Mouse (Mus musculus) midbrain, embryonic 14.5 days (tissue): ENCODE measurements around the gene Sfxn3. TPM values are rescaled to one million over a fixed set of nuclear protein-coding genes. Genes with fewer than 3 reads are reported as not detected.

Source experiments
- ATAC-seq: fragments of 200-750 bp; cut with Nextera tagmentation; 2 replicates; pipeline ENCODE4 v1.8.0; 2017; ENCODE audit warnings: moderate number of reproducible peaks, moderate library complexity; ENCODE audit not compliant: low FRiP score, low TSS enrichment
- DNase-seq: peaks from one replicate; pipeline ENCODE4 v3.0.0-alpha.2; 2015
- H3K27ac ChIP-seq: fragments of 300-500 bp; sonication (generic); replicated peaks from 2 replicates; pipeline ENCODE4 v1.5.1; 2014; ENCODE audit warnings: mild to moderate bottlenecking, low read depth, low read length, moderate library complexity
- H3K27me3 ChIP-seq: fragments of 300-500 bp; sonication (generic); 2 replicates; pipeline ENCODE4 v1.6.1; 2014; ENCODE audit warnings: low read length, control low read depth, mixed read lengths; ENCODE audit not compliant: control insufficient read depth, insufficient read depth
- H3K36me3 ChIP-seq: fragments of 300-500 bp; sonication (generic); 2 replicates; pipeline ENCODE4 v1.6.1; 2014; ENCODE audit warnings: low read length, control low read depth; ENCODE audit not compliant: control insufficient read depth, insufficient read depth
- H3K4me1 ChIP-seq: fragments of 300-500 bp; sonication (generic); 2 replicates; pipeline ENCODE4 v1.6.1; 2014; ENCODE audit warnings: mild to moderate bottlenecking, antibody characterized with exemption, low read length, control low read depth; ENCODE audit not compliant: control insufficient read depth, insufficient read depth
- H3K4me2 ChIP-seq: fragments of 300-500 bp; sonication (generic); 2 replicates; pipeline ENCODE4 v1.6.1; 2014; ENCODE audit warnings: mild to moderate bottlenecking, low read length, moderate library complexity
- H3K4me3 ChIP-seq: fragments of 300-500 bp; sonication (generic); replicated peaks from 2 replicates; pipeline ENCODE4 v1.5.1; 2014; ENCODE audit warnings: low read depth, low read length
- H3K9ac ChIP-seq: fragments of 300-500 bp; sonication (generic); replicated peaks from 2 replicates; pipeline ENCODE4 v1.6.1; 2014; ENCODE audit warnings: mild to moderate bottlenecking, low read length, moderate library complexity
- H3K9me3 ChIP-seq: fragments of 300-500 bp; sonication (generic); 2 replicates; pipeline ENCODE4 v1.6.1; 2016; ENCODE audit warnings: low read length, control low read depth, mixed read lengths; ENCODE audit not compliant: control insufficient read depth
- WGBS: fragments of 180-500 bp; shearing (Covaris S2); extraction: QIAGEN DNeasy Blood & Tissue Kit; methylation state at CpG from one replicate; pipeline ENCODE4 v1.1.7; 2014; 5-methylcytosine and 5-hydroxymethylcytosine counted together
- polyA plus RNA-seq: library from polyadenylated mRNA; unstranded; fragments of >200 nt; fragmentation: Nextera tagmentation; extraction: Ambion mirVana; gene quantifications from 2 replicates; pipeline ENCODE4 v1.2.1, GENCODE M21; 2014

Gene Sfxn3
- polyA plus RNA-seq: 71.1 and 72.7 TPM in 2 replicates

DNA sequence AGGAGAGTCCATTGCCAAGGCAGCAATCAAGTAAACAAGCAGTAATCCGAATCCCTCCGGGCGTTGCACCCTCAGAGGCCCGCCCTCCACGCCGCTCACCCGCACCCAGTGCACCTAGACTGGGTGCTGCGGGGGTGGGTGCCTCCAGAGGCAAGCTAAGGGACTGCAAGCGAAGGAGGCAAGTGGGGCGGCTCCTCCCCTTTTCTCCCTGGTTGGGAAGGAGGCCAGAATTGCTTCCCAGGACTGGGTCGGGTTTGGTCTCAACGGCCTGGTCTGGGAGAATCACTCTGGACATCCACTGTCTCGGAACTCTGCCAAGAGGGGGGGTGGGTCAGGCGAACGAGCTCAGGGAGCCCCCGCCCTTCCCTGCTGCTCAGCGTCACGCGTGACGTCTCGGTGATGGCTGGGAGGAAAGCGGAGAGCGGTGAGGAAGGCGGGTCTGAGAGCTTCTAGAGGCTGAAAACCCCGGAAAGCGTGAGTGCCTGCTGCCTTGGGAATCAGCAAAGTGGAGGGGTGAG lies at the start of gene Sfxn3:
Sfxn3 (plus strand) TSS at position 87 of the 518 bp plus-strand sequence.
- H3K4me2 ChIP-seq: peak within 1 kb of the TSS; percentile 85
- H3K27me3 ChIP-seq: peaks cover 8% of the 10 kb centered on the region; the same call in 1 of the 2 replicates
- under 1% methylated on average over 26 of the region's 26 CpGs for WGBS
- ATAC-seq (peak; percentile 85), DNase-seq (peak; percentile 93)
- H3K27ac ChIP-seq: peak within 1 kb of the TSS; percentile 91
- H3K4me1 ChIP-seq: peaks cover 35% of the 10 kb centered on the region
- peaks cover 29% of the 10 kb centered on the region for H3K36me3 ChIP-seq
- no peaks in the 10 kb centered on the region for H3K9me3 ChIP-seq
- H3K9ac ChIP-seq: peak within 1 kb of the TSS; percentile 66
- peak within 1 kb of the TSS; percentile 49 for H3K4me3 ChIP-seq

DNA sequence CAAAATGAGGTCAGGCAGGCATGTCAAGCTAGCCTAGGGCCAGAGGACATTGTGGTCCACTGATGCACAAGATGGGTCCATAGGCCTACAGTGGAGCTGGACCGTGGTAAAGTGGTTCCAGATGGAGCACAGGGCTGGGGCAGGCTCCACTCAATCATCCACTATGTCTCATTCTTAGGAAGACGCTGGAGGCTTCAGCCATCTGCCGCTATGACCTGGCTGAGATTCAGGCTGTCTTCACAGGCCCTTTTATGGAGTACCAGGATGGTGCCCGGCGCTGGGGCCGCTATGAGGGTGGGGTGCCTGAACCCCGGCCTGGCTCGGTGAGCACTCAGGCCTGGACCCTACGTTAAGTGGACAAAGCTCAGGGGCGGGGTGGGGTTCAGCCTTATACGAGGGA lies 49.5 kb upstream of the Sfxn3 start:
- DNase-seq: no peak
- H3K9me3 ChIP-seq: no peaks in the 10 kb centered on the region
- no peak overlapping the region for H3K9ac ChIP-seq
- no peak overlapping the region for H3K4me3 ChIP-seq
- no peak overlapping the region for H3K27ac ChIP-seq
- H3K4me2 ChIP-seq: no peak overlapping the region
- ATAC-seq: no peak
- H3K4me1 ChIP-seq: no peaks in the 10 kb centered on the region
- H3K27me3 ChIP-seq: no peaks in the 10 kb centered on the region
- peaks cover 80% of the 10 kb centered on the region for H3K36me3 ChIP-seq
- 87% methylated on average over 11 of the region's 11 CpGs for whole genome bisulfite sequencing

DNA sequence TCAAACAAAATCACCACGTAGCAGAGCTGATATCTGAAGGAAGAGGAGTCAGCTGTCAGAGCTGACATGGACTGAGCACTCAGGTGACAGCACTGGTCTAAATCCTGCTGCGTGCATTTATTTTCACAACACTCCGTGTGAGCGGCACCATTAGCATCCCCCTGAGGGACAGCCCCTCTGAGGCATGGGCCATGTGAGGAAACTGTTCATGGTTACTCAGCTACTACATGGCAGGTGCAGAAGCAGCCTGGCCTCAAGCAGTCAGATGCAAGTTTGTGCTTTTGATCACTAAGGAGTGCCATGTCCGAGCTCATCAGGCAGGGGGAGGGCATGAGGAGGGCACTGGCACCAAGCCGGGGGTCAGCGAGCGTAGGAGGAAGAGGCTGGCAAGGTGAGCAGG lies 47.7 kb upstream of the Sfxn3 start:
- ATAC-seq (no peak), DNase-seq (no peak)
- Histone ChIP-seq H3K36me3 (peaks cover 88% of the 10 kb centered on the region), H3K9ac (no peak overlapping the region), H3K9me3 (no peaks in the 10 kb centered on the region), H3K27me3 (no peaks in the 10 kb centered on the region), H3K4me2 (no peak overlapping the region), H3K4me3 (no peak overlapping the region), H3K4me1 (no peaks in the 10 kb centered on the region), H3K27ac (no peak overlapping the region)
- WGBS: 92% methylated on average over 8 of the region's 8 CpGs

DNA sequence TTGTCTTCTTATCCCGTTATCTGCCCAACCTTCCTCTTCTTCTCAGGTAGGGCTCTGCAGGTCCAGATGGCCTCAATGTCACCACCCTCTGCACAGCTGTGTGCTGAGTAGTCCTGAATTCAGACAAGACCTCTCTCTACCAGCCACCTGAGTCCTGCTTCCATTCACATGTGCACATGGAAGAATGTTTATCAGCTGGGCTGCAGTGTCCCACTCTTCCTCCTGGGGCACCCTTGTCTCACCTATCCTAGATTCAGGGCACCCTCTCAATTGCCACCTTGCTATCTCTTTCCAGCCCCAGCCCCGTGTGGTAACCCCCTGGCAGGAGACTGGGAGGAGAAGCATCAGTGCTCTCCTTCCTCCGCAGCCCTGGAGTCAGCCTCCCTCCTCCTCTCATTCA lies 45.0 kb upstream of the Sfxn3 start:
- H3K27ac ChIP-seq: no peak overlapping the region
- peaks cover 14% of the 10 kb centered on the region for H3K4me1 ChIP-seq
- H3K27me3 ChIP-seq: no peaks in the 10 kb centered on the region
- ATAC-seq: no peak
- peaks cover 73% of the 10 kb centered on the region for H3K36me3 ChIP-seq
- peak; percentile 16 for DNase-seq
- no peaks in the 10 kb centered on the region for H3K9me3 ChIP-seq
- no peak overlapping the region for H3K9ac ChIP-seq
- no peak overlapping the region for H3K4me3 ChIP-seq
- WGBS: 68% methylated on average over 3 of the region's 3 CpGs
- no peak overlapping the region for H3K4me2 ChIP-seq

DNA sequence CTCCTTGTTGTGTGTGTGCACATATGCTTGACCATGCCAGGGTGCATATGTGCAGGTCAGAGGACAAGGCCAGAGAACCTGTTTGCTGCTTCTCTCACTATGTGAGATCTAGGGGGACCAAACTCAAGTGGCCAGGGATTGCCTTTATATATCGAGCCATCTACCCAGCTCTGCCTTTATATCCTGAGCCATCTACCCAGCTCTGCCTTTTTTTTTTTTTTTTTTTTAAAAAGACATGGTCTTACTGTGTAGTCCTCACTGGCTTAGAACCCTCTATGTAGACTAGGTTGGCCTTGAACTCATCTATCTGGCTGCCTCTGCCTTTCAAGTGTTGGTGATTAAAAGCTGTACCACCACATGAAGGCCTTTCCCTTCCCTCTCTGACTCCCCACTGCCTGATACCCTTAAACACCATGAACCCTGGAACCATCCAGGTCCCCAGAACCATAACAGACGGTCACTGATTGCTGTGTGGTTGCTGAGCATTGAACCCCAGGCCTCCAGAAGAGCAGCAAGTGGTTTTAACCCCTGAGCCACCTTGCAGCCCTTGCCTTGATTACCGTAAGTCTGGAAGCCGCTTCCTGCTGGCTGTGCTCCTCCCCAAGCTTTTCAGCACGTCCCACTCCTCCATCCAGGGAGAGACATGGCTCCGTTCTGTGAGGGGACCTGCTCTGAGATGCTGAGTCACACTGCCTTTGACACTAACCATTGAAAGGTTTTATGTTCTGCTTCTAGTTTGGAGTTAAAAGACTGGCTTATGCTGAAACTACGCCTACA lies 43.4 kb upstream of the Sfxn3 start:
- WGBS: 89% methylated on average over 7 of the region's 7 CpGs
- Histone ChIP-seq H3K4me3 (no peak overlapping the region), H3K4me2 (no peak overlapping the region), H3K27me3 (no peaks in the 10 kb centered on the region), H3K36me3 (peaks cover 57% of the 10 kb centered on the region), H3K9ac (no peak overlapping the region), H3K27ac (no peak overlapping the region), H3K9me3 (no peaks in the 10 kb centered on the region), H3K4me1 (peaks cover 18% of the 10 kb centered on the region)
- ATAC-seq (no peak), DNase-seq (no peak)

DNA sequence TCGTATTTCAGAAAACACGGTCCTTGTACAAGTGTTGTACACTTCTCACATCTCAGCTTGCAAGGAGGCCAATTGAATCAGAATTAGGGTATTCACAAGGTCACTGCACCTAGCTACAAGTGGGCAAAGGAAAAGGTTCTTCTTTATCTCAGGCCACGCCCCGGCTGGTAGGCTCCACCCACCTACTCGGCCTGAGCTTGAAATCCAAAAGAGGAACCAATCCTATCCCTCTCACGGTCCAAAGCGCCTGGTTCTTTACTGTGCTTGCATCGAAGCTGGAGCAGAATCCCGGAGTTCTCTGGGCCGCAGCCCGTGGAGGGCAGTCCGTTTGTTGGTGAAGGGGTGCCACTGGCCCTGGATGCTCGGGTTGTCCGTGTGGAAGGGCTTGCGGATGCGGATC lies 41.9 kb upstream of the Sfxn3 start, which contains the start of gene Twnk:
Twnk (plus strand) TSS at position 220 of the 400 bp plus-strand sequence.
- H3K4me3 ChIP-seq: peak within 1 kb of the TSS; percentile 92
- DNase-seq (peak; percentile 36), ATAC-seq (no peak)
- H3K27me3 ChIP-seq: no peaks in the 10 kb centered on the region
- peaks cover 50% of the 10 kb centered on the region for H3K36me3 ChIP-seq
- peaks cover 18% of the 10 kb centered on the region for H3K4me1 ChIP-seq
- 11% methylated on average over 16 of the region's 16 CpGs for WGBS
- peak within 1 kb of the TSS; percentile 95 for H3K4me2 ChIP-seq
- peak within 1 kb of the TSS; percentile 76 for H3K9ac ChIP-seq
- H3K27ac ChIP-seq: peak within 1 kb of the TSS; percentile 77
- no peaks in the 10 kb centered on the region for H3K9me3 ChIP-seq

DNA sequence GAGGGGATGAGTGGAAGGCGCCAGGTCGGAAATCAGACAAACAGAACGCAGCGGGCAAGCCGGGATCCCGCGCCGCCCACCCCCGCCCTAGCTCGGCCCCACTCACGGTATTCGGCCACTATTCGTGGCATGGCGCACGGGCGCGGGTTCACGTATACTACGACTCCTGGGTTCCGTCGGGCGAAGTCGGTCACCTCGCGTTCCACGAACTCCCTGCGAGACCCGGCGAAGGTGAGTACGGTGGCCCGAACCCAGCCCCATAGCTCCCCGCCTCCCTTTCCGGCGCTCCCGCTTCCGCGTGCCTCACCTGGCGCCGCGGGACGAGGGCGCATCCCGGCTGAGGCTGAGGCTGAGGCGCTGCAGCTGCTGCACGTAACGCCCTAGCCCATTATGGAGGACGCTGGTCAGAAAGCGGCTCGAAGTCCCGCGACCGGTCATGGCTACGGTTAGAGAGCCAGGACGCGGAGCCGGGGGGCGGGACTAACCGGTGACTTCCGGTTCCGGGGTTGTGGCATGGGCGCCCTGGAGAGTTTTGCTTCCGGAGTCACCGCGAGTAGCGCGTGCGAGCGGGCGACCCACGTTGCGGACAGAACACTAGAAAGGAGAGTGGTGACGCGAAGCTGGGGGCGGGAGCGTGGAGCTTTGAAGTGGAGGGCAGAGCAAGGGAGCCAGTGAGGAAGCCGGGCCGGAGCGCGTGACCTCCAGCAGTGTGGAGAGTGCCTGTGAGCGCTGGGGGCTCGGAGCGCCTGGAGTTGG lies 41.2 kb upstream of the Sfxn3 start, which contains the start of gene Mrpl43:
Mrpl43 (minus strand) TSS at position 486 of the 756 bp plus-strand sequence.
- peak; percentile 96 for DNase-seq
- Histone ChIP-seq H3K9me3 (no peaks in the 10 kb centered on the region), H3K9ac (peak within 1 kb of the TSS; percentile 76), H3K4me1 (peaks cover 18% of the 10 kb centered on the region), H3K4me3 (peak within 1 kb of the TSS; percentile 92), H3K27ac (peak within 1 kb of the TSS; percentile 77), H3K36me3 (peaks cover 50% of the 10 kb centered on the region), H3K27me3 (no peaks in the 10 kb centered on the region), H3K4me2 (peak within 1 kb of the TSS; percentile 95)
- ATAC-seq: peak; percentile 91
- under 1% methylated on average over 82 of the region's 82 CpGs for WGBS

DNA sequence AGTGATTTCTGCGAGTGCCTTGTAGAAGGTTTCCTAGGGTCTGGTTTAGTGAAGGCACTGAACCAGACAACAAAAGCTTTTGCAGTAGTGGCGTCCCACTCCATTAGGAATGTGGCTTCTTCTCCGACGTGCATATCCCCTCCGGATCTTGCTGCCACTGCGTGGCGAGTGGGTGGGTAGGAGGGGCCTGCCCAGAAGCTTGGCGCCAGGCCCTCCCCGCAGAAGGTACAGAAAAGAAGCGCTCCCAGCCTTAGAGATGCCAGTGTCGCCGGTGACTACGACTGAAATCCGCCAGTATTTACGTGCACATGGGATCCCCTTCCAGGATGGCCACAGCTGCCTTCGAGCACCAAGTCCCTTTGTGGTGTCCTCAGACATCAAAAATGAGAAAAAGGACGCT lies 40.3 kb upstream of the Sfxn3 start:
- Histone ChIP-seq H3K4me3 (peak overlapping the region; percentile 92), H3K4me1 (peaks cover 18% of the 10 kb centered on the region), H3K27ac (peak overlapping the region; percentile 50), H3K36me3 (peaks cover 50% of the 10 kb centered on the region), H3K27me3 (no peaks in the 10 kb centered on the region), H3K9me3 (no peaks in the 10 kb centered on the region), H3K4me2 (peak overlapping the region; percentile 95), H3K9ac (peak overlapping the region; percentile 76)
- 42% methylated on average over 17 of the region's 17 CpGs for WGBS
- ATAC-seq (no peak), DNase-seq (no peak)
